Mouse (Mus musculus) liver, embryonic 14.5 days (tissue): ENCODE measurements around the gene Cmip. TPM values are rescaled to one million over a fixed set of nuclear protein-coding genes. Genes with fewer than 3 reads are reported as not detected.

Experiments used
- ATAC-seq: fragments of 200-750 bp; cut with Nextera tagmentation; 2 replicates; pipeline ENCODE4 v1.8.0; 2017; ENCODE audit warnings: moderate number of reproducible peaks, mild to moderate bottlenecking, moderate library complexity; ENCODE audit not compliant: insufficient read depth
- DNase-seq, 3 experiments: peaks; one replicate each; pipeline ENCODE4 v3.0.0-alpha.2; 2012 to 2013; ENCODE audit warnings: low read depth in 3 of 3, low spot score in 3 of 3
- H3K27ac ChIP-seq: fragments of 300-500 bp; sonication (generic); 2 replicates; pipeline ENCODE4 v1.5.1; 2014; ENCODE audit warnings: moderate library complexity, mild to moderate bottlenecking, control low read depth, inconsistent platforms
- H3K27me3 ChIP-seq: fragments of 300-500 bp; sonication (generic); 2 replicates; pipeline ENCODE4 v1.6.1; 2014; ENCODE audit warnings: mild to moderate bottlenecking, low read length, moderate library complexity; ENCODE audit not compliant: control insufficient read depth, insufficient read depth
- H3K36me3 ChIP-seq: fragments of 300-500 bp; sonication (generic); replicated peaks from 2 replicates; pipeline ENCODE4 v1.6.1; 2014; ENCODE audit warnings: low read depth; ENCODE audit not compliant: control insufficient read depth, insufficient read depth
- H3K4me1 ChIP-seq, 2 experiments: fragments of 200-500 bp in 1 of 2; fragments of 300-500 bp in 1 of 2; sonication (generic) in 1 of 2; replicated peaks; 2 replicates each; pipeline ENCODE4 v1.6.1; 2012 to 2014; ENCODE audit warnings: antibody characterized with exemption in 1 of 2, inconsistent platforms in 1 of 2, low read length in 1 of 2; ENCODE audit not compliant: control insufficient read depth in 2 of 2, insufficient read depth in 2 of 2
- H3K4me2 ChIP-seq: fragments of 300-500 bp; sonication (generic); 2 replicates; pipeline ENCODE4 v1.6.1; 2014; ENCODE audit warnings: low read depth, mild to moderate bottlenecking, control low read depth, moderate library complexity
- H3K4me3 ChIP-seq, 2 experiments: fragments of 200-500 bp in 1 of 2; fragments of 300-500 bp in 1 of 2; sonication (generic) in 1 of 2; 2 replicates each; pipeline ENCODE4 v1.5.1; 2012 to 2014; ENCODE audit warnings: low read depth in 2 of 2, low read length in 2 of 2, mild to moderate bottlenecking in 2 of 2, control low read depth in 1 of 2, inconsistent platforms in 1 of 2, moderate library complexity in 1 of 2; ENCODE audit not compliant: insufficient read depth in 1 of 2
- H3K9ac ChIP-seq: fragments of 300-500 bp; sonication (generic); replicated peaks from 2 replicates; pipeline ENCODE4 v1.6.1; 2014; ENCODE audit warnings: mild to moderate bottlenecking, control low read depth, moderate library complexity
- H3K9me3 ChIP-seq: fragments of 300-500 bp; sonication (generic); 2 replicates; pipeline ENCODE4 v1.6.1; 2016; ENCODE audit warnings: low read length, mixed read lengths; ENCODE audit not compliant: control insufficient read depth
- CTCF ChIP-seq: IDR thresholded peaks from 2 replicates; pipeline ENCODE4 v1.5.1; 2016; ENCODE audit warnings: antibody characterized with exemption, low read depth, control low read depth
- EP300 ChIP-seq: IDR thresholded peaks from 2 replicates; pipeline ENCODE4 v1.6.1; 2016; ENCODE audit warnings: antibody characterized with exemption, low read depth
- WGBS: fragments of 180-500 bp; shearing (Covaris S2); extraction: QIAGEN DNeasy Blood & Tissue Kit; methylation state at CpG from one replicate; pipeline ENCODE4 v1.1.7; 2014; ENCODE audit not compliant: insufficient replicate concordance; 5-methylcytosine and 5-hydroxymethylcytosine counted together
- polyA plus RNA-seq, 2 experiments: library from polyadenylated mRNA; depleted of rRNA in 1 of 2; stranded (reverse) in 1 of 2; unstranded in 1 of 2; fragments of >200 nt; fragmentation: Nextera tagmentation in 1 of 2; extraction: Ambion mirVana in 1 of 2; gene quantifications; 2 replicates each; pipeline versions ENCODE4 v1.2.1 to v1.2.3; 2012 to 2014

Cmip gene
- polyA plus RNA-seq, 2 experiments, result 6.7 to 10.4 TPM

DNA sequence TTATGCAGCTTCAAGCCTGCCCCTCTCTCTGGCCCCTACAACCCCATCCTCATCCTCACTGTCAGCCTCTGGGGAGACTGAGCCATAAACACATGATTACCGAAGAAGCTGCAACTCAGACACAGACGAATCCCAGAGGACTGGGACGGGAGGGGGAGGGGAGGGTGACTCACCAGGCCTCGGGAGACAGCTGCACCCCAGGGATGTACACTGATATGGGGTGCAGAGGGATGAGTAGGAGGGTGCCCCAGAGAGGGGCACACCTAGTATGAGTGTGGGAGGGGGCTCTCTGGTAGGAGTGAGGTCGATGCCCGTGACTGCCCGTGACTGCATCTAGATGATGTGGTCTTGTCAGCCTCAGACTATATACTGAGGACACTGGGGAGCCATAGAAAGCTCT is 121.8 kb downstream of the Cmip start:
- no peaks in the 10 kb centered on the region for H3K4me1 ChIP-seq
- H3K27ac ChIP-seq, result no peak overlapping the region
- no peaks in the 10 kb centered on the region for H3K9me3 ChIP-seq
- DNase-seq (no peak), ATAC-seq (no peak)
- H3K4me3 ChIP-seq, result no peak overlapping the region
- H3K36me3 ChIP-seq, result no peaks in the 10 kb centered on the region
- TF ChIP-seq CTCF, result no peak
- no peak for TF ChIP-seq EP300
- H3K27me3 ChIP-seq, result no peaks in the 10 kb centered on the region
- WGBS, result 81% methylated on average over 7 of the region's 7 CpGs
- no peak overlapping the region for H3K4me2 ChIP-seq
- H3K9ac ChIP-seq, result no peak overlapping the region

DNA sequence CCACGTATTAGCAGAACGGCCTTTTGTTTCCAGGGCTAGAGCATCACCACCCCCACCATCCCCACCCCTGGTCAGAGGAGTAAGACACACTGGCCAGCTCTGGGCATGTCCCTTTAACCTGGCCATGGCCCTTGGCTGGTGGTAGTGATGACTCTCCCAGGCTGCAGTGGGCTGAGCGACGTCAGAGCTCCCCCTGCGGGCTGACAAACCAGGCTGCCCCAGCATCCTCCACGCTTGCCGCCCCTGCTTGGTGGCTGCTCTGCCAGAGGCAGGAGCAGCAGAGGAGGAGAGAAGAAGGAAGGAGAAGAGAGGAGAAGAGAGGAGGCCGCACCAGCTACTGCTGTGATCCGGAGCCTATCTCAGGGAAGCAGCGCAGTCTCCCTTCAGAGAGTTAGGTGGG is 122.3 kb downstream of the Cmip start:
- Histone ChIP-seq H3K27me3 (no peaks in the 10 kb centered on the region), H3K4me1 (no peaks in the 10 kb centered on the region), H3K4me2 (no peak overlapping the region), H3K4me3 (no peak overlapping the region), H3K27ac (no peak overlapping the region), H3K9me3 (no peaks in the 10 kb centered on the region), H3K9ac (no peak overlapping the region), H3K36me3 (no peaks in the 10 kb centered on the region; the same call in 1 of the 2 replicates)
- WGBS, result 80% methylated on average over 10 of the region's 10 CpGs
- ATAC-seq (0 out of 2 replicates have a peak, but pooled peaks have one; percentile 16), DNase-seq (no peak)
- no peak for TF ChIP-seq EP300
- peak; percentile 63 for TF ChIP-seq CTCF

- H3K36me3 ChIP-seq, result no peaks in the 10 kb centered on the region; the same call in 1 of the 2 replicates
- H3K4me1 ChIP-seq, result no peaks in the 10 kb centered on the region
- H3K4me2 ChIP-seq, result no peak overlapping the region
- H3K9me3 ChIP-seq, result no peaks in the 10 kb centered on the region
- no peak overlapping the region for H3K4me3 ChIP-seq
- DNase-seq (no peak), ATAC-seq (no peak)
- H3K27ac ChIP-seq, result no peak overlapping the region
- H3K27me3 ChIP-seq, result no peaks in the 10 kb centered on the region
- 73% methylated on average over 8 of the region's 8 CpGs for WGBS
- TF ChIP-seq CTCF, result no peak
- no peak for TF ChIP-seq EP300
- H3K9ac ChIP-seq, result no peak overlapping the region
Observed at GRCm38 (mm10) chr8:117380796-117381195, 123.9 kb downstream of the Cmip start.

DNA sequence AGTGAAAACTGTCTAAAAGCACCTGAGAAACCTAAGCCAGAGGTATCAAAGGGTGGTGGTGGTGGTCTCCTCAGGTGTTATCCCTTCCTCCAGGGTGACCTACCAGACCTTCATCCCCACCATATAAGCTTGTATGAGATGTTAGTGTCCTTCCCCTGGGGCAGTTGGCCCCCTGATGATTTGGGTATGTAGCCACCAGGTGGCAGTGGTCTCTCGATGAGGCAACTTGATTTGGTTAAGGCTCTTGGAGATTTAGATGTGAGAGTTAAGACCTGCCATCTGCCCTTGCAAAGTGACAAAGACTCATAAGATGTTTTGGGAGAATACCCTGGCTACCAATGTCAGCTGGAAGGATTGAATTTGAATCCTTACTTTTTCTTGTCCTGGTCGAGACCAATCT is 129.3 kb downstream of the Cmip start:
- Histone ChIP-seq H3K9me3 (no peaks in the 10 kb centered on the region), H3K9ac (no peak overlapping the region), H3K36me3 (no peaks in the 10 kb centered on the region; the same call in 1 of the 2 replicates), H3K27ac (no peak overlapping the region), H3K4me1 (no peaks in the 10 kb centered on the region), H3K27me3 (no peaks in the 10 kb centered on the region), H3K4me2 (no peak overlapping the region), H3K4me3 (no peak overlapping the region)
- WGBS, result 70% methylated on average over 2 of the region's 2 CpGs
- no peak for DNase-seq
- ATAC-seq, result no peak
- TF ChIP-seq CTCF (peak; percentile 64), EP300 (no peak)

- no peak for DNase-seq
- H3K4me1 ChIP-seq, result no peaks in the 10 kb centered on the region
- no peak overlapping the region for H3K4me3 ChIP-seq
- H3K36me3 ChIP-seq, result no peaks in the 10 kb centered on the region; the same call in 1 of the 2 replicates
- H3K27me3 ChIP-seq, result no peaks in the 10 kb centered on the region
- TF ChIP-seq CTCF (no peak), EP300 (no peak)
- 80% methylated on average over 10 of the region's 10 CpGs for WGBS
- no peaks in the 10 kb centered on the region for H3K9me3 ChIP-seq
- H3K27ac ChIP-seq, result no peak overlapping the region
- H3K9ac ChIP-seq, result no peak overlapping the region
- no peak for ATAC-seq
- H3K4me2 ChIP-seq, result no peak overlapping the region
Observed at GRCm38 (mm10) chr8:117387642-117388041, 130.8 kb downstream of the Cmip start.
